Mouse (Mus musculus): Measurements from ENCODE around the gene Ccnt1. TPM values are rescaled to one million over a fixed set of nuclear protein-coding genes. Genes with fewer than 3 reads are reported as not detected.

Ccnt1 gene
- 10 to 100 TPM; 81.2 to 85.4 TPM for total RNA-seq (2023)

GRCm38 (mm10) chr15:98570873-98571538 lies at the start of gene Ccnt1, which contains the start of gene 4930415O20Rik:
Gene Ccnt1 (minus strand): TSS chr15:98570923.
Gene 4930415O20Rik (plus strand): TSS chr15:98571004.

GRCm38 (mm10) chr15:98609331-98610130 lies 38.8 kb upstream of the Ccnt1 start, which contains the start of gene Adcy6:
Gene Adcy6 (minus strand): TSS chr15:98610076.

GRCm38 (mm10) chr15:98533881-98534627 lies 36.7 kb downstream of the Ccnt1 start, which contains the start of gene Kansl2:
Gene Kansl2 (minus strand): TSS chr15:98534264.

GRCm38 (mm10) chr15:98492102-98492501 lies 78.6 kb downstream of the Ccnt1 start, which contains the start of gene Olfr279:
Gene Olfr279 (plus strand): TSS chr15:98492402.

Other genes starting within 250 kb of the Ccnt1 start
- gene Olfr284, start 229.9 kb downstream of the Ccnt1 start, total RNA-seq (2023): not detected
- gene Olfr283, start 190.0 kb downstream of the Ccnt1 start, total RNA-seq (2023): not detected
- not detected for gene Olfr282, start 139.7 kb downstream of the Ccnt1 start, total RNA-seq (2023)
- not detected for gene Olfr281, start 118.3 kb downstream of the Ccnt1 start, total RNA-seq (2023)
- not detected for gene OR5BS1P, start 101.0 kb downstream of the Ccnt1 start, total RNA-seq (2023)
- under 1 TPM in 1 of 2 experiments, not detected in 1; 0.73 TPM for gene Lalba, start 88.2 kb downstream of the Ccnt1 start, total RNA-seq (2023)
- not detected for gene Olfr279, start 78.5 kb downstream of the Ccnt1 start, total RNA-seq (2023)
- 10 to 100 TPM; 45.3 to 45.5 TPM for gene Kansl2, start 36.7 kb downstream of the Ccnt1 start, total RNA-seq (2023)
- gene 4930415O20Rik, start 81 bp upstream of the Ccnt1 start, total RNA-seq (2023): not detected
- gene Adcy6, start 39.2 kb upstream of the Ccnt1 start, total RNA-seq (2023): 1 to 10 TPM; 3.5 to 4.2 TPM
- gene Cacnb3, start 59.9 kb upstream of the Ccnt1 start, total RNA-seq (2023): 1 to 10 TPM; 4.1 to 4.7 TPM
- 100 to 1,000 TPM in 1 of 2 experiments, 10 to 100 TPM in 1; 97.7 to 139 TPM for gene Ddx23, start 92.0 kb upstream of the Ccnt1 start, total RNA-seq (2023)
- 1 to 10 TPM; 3.8 to 5.4 TPM for gene Rnd1, start 106.5 kb upstream of the Ccnt1 start, total RNA-seq (2023)
- not detected for gene Ccdc65, start 137.3 kb upstream of the Ccnt1 start, total RNA-seq (2023)
- 1 to 10 TPM in 1 of 2 experiments, under 1 TPM in 1; 0.94 to 1.3 TPM for gene Fkbp11, start 157.3 kb upstream of the Ccnt1 start, total RNA-seq (2023)
- 10 to 100 TPM; 85.4 to 92.2 TPM for gene Arf3, start 192.3 kb upstream of the Ccnt1 start, total RNA-seq (2023)
- not detected for gene Wnt10b, start 207.2 kb upstream of the Ccnt1 start, total RNA-seq (2023)
- not detected for gene Wnt1, start 218.9 kb upstream of the Ccnt1 start, total RNA-seq (2023)
- not detected for gene Ddn, start 238.6 kb upstream of the Ccnt1 start, total RNA-seq (2023)